Mouse (Mus musculus): ENCODE data around the gene Dscaml1.

DNA sequence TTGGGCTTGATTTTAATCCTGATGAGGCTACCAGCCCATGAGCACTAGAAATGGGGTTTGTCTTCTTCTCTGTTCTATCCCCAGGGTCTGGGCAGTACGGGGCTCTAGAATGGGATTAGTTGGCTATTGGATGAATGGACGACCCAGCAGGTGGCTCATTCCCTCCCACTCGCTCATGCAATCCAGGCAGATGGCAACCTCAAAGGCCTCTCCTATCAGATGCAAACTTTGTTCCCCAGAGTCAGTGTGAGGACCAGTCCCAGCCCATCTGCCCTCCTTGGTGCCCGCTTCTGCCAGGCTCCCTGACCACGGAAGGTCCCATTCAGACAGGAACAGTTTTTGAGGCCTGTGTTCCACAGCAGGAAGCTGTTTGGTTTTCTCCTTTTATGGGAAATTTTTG is 123.4 kb downstream of the Dscaml1 start:
- TF ChIP-seq CTCF (IDR thresholded peaks at IDR 0.05; ENCODE audit: control insufficient read depth, insufficient read depth, low read length) (no peak), POLR2A (IDR thresholded peaks at IDR 0.05; ENCODE audit: borderline replicate concordance, control insufficient read depth, low read depth, low read length) (no peak)
